Mouse (Mus musculus): ENCODE results near the gene Def8.

Def8 gene

GRCm38 (mm10) chr8:123504591-123505195 is 81.4 kb downstream of the Def8 start:
- Histone ChIP-seq H3K27me3 (ENCODE audit: control insufficient read depth, insufficient read depth, low read length, poor library complexity, severe bottlenecking) (no peaks in the 10 kb centered on the region), H3K36me3 (ENCODE audit: control insufficient read depth, insufficient read depth, low read length, poor library complexity, severe bottlenecking) (peaks cover 17% of the 10 kb centered on the region)
- DNase-seq (ENCODE audit: low read depth, low spot score), result no peak

GRCm38 (mm10) chr8:123505267-123505666 is 81.9 kb downstream of the Def8 start:
- no peak for DNase-seq (ENCODE audit: low read depth, low spot score)
- H3K27me3 ChIP-seq (ENCODE audit: control insufficient read depth, insufficient read depth, low read length, poor library complexity, severe bottlenecking), result no peaks in the 10 kb centered on the region
- peaks cover 16% of the 10 kb centered on the region for H3K36me3 ChIP-seq (ENCODE audit: control insufficient read depth, insufficient read depth, low read length, poor library complexity, severe bottlenecking)

DNA sequence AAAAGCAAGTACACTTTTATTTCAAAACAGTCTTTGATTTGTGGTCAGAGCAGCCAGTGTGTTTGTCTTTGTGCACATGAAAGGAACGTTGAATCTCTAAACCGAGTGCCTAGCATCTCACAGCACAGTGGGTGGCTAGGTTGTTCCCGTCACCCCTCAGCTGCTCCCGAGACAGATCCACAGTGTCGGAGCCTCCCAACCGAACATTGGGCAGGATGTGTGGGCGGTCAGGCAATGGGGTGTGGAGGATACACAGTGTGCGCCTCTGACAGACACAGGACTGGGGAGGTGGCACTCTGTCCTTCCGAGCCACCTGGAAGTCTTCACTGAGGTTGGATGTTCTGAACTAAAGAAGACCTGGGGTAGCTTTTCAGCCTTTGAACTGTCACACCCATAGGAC is 82.4 kb downstream of the Def8 start:
- DNase-seq (ENCODE audit: low read depth, low spot score), result no peak
- no peaks in the 10 kb centered on the region for H3K27me3 ChIP-seq (ENCODE audit: control insufficient read depth, insufficient read depth, low read length, poor library complexity, severe bottlenecking)
- H3K36me3 ChIP-seq (ENCODE audit: control insufficient read depth, insufficient read depth, low read length, poor library complexity, severe bottlenecking), result peaks cover 14% of the 10 kb centered on the region

DNA sequence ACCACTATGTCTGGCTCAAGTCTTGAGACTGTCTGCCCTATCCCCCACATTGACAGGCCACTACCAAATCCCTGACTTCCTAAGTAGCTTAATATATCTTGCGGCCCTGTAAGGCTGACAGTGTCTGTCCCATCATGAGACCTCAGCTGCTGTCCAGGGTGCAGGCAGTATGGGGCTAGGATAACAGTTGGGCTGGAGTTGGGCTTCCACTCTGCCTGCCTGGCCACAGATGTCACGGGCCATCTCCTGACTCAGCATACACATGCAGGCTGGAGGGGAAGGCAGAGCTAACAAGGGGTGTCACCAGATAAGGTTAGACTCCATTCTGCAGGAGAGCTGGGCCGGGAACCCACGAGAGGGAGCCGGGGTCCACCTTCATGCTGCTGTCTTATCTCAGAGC is 83.8 kb downstream of the Def8 start:
- Histone ChIP-seq H3K36me3 (ENCODE audit: control insufficient read depth, insufficient read depth, low read length, poor library complexity, severe bottlenecking) (peaks cover 7% of the 10 kb centered on the region), H3K27me3 (ENCODE audit: control insufficient read depth, insufficient read depth, low read length, poor library complexity, severe bottlenecking) (no peaks in the 10 kb centered on the region)
- DNase-seq (ENCODE audit: low read depth, low spot score), result no peak

DNA sequence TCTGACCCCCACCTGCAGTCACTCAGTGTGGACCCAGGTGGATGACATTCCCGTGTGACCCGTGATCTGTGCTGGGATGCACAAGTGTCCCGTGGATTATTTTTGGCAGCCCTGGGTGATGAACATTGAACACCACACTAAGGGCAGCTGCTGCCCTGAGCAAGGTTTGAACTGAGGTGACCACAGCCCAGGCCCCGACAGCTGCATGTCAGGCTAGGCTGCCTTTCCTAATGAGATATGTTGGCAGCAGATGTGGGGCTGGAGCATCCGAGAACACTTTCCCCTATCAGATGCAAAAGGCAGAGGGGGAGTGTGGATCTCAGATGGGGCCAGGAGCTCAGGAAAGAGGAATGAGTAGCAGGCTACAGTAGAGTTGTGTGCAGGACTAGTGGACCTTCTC is 87.5 kb downstream of the Def8 start:
- no peaks in the 10 kb centered on the region for H3K36me3 ChIP-seq (ENCODE audit: control insufficient read depth, insufficient read depth, low read length, poor library complexity, severe bottlenecking)
- DNase-seq (ENCODE audit: low read depth, low spot score), result no peak
- 0 out of 2 replicates have a peak, but pooled peaks cover 1% of the 10 kb centered on the region for H3K27me3 ChIP-seq (ENCODE audit: control insufficient read depth, insufficient read depth, low read length, poor library complexity, severe bottlenecking)
